Comparison of ENCODE assay signal across 26 mouse cellular contexts in the genomic region with DNA sequence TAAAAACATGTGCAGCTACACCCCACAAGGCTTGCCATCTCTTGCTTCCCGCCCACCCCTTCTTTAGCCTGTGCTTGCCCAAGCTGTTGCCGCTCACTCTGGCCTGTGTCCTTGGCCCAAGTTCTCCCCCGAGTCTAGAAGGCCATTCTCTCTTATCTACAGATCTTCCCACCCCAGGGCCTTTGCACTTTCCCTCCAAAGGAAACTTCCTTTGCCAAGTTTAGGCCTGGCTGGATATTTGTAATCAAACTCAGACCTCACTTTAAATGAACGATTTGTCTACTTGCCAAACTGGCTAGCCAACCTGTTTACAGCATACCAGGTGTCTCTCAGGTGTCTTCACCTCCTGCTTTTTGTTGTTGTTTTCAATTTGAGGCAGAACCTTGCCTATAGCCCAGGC. TPM values are rescaled to one million over a fixed set of nuclear protein-coding genes. Genes with fewer than 3 reads are reported as not detected.
A peak's percentile ranks its signal among the peaks of the same experiment; 100 is the strongest.
DNase-seq lines count a peak whose midpoint lies in the region; ATAC-seq and TF ChIP-seq lines count a peak whose summit lies in the region.
"Had no signal": no experiment of that assay in that cellular context is flagged by ENCODE, and none has a peak within 500 bp of the region (broad histone marks: within the 10 kb centered on the region; RNA-seq: fewer than 3 reads in every experiment).

No protein-coding gene starts in this region.

- TF ChIP-seq CTCF in ES-Bruce4 (IDR thresholded peaks at IDR 0.05; ENCODE audit: low read depth, low read length) = no peak
- no peak for TF ChIP-seq CTCF in liver, postnatal 0 days (IDR thresholded peaks at IDR 0.05; ENCODE audit: low read depth)
- no peak for TF ChIP-seq CTCF in intestine, postnatal 0 days (IDR thresholded peaks at IDR 0.05; ENCODE audit: low read depth)

- peaks cover 65% of the 10 kb centered on the region for H3K4me1 ChIP-seq in liver, embryonic 12.5 days
- H3K4me1 ChIP-seq in liver, embryonic 11.5 days (replicated peaks; ENCODE audit: control insufficient read depth, insufficient read depth, low read length) = peaks cover 31% of the 10 kb centered on the region
- H3K4me1 ChIP-seq in ES-Bruce4 (ENCODE audit: control insufficient read depth, insufficient read depth, low read length) = peaks cover 3% of the 10 kb centered on the region
- H3K4me1 ChIP-seq in liver, postnatal 0 days (ENCODE audit: insufficient read depth) = peaks cover 42% of the 10 kb centered on the region
- H3K4me1 ChIP-seq in intestine, postnatal 0 days (replicated peaks; ENCODE audit: control insufficient read depth, insufficient read depth, low read length) = peaks cover 16% of the 10 kb centered on the region; the same call in 1 of the 2 replicates
- H3K4me1 ChIP-seq: forebrain, embryonic 15.5 days had no signal

- no peak overlapping the region for H3K9ac ChIP-seq in liver, embryonic 12.5 days
- no peak overlapping the region for H3K9ac ChIP-seq in liver, embryonic 11.5 days (ENCODE audit: low read depth, low read length)
- peak overlapping the region; percentile 70 for H3K9ac ChIP-seq in ES-Bruce4 (ENCODE audit: low read depth, poor library complexity, severe bottlenecking)
- peak overlapping the region; percentile 59 for H3K9ac ChIP-seq in liver, postnatal 0 days (replicated peaks)
- no peak overlapping the region for H3K9ac ChIP-seq in intestine, postnatal 0 days (ENCODE audit: low read depth, low read length)
- H3K9ac ChIP-seq: embryonic facial prominence, embryonic 15.5 days; forebrain, embryonic 15.5 days; heart, embryonic 12.5 days; hindbrain, embryonic 14.5 days had no signal

- 57% methylated on average over 4 of the region's 4 CpGs for WGBS in liver, embryonic 12.5 days (ENCODE audit: insufficient replicate concordance)
- 80% methylated on average over 4 of the region's 4 CpGs for WGBS in liver, embryonic 11.5 days
- WGBS in liver, postnatal 0 days (ENCODE audit: insufficient replicate concordance) = 69% methylated on average over 4 of the region's 4 CpGs
- 73% methylated on average over 4 of the region's 4 CpGs for WGBS in intestine, postnatal 0 days

- no peaks in the 10 kb centered on the region; the same call in 1 of the 2 replicates for H3K27me3 ChIP-seq in liver, embryonic 12.5 days (replicated peaks)
- no peaks in the 10 kb centered on the region for H3K27me3 ChIP-seq in liver, embryonic 11.5 days (replicated peaks; ENCODE audit: control insufficient read depth, insufficient read depth, low read length)
- H3K27me3 ChIP-seq in ES-Bruce4 (ENCODE audit: control insufficient read depth, insufficient read depth, low read length, poor library complexity, severe bottlenecking) = no peaks in the 10 kb centered on the region
- no peaks in the 10 kb centered on the region for H3K27me3 ChIP-seq in liver, postnatal 0 days (ENCODE audit: insufficient read depth, low read length)
- H3K27me3 ChIP-seq in intestine, postnatal 0 days (replicated peaks; ENCODE audit: control insufficient read depth, insufficient read depth, low read length) = no peaks in the 10 kb centered on the region
- H3K27me3 ChIP-seq: CH12.LX; embryonic facial prominence, embryonic 15.5 days; forebrain, embryonic 15.5 days; heart, embryonic 12.5 days had no signal

- peak overlapping the region; percentile 70; the same call in 1 of the 2 replicates for H3K27ac ChIP-seq in liver, embryonic 12.5 days
- no peak overlapping the region for H3K27ac ChIP-seq in liver, embryonic 11.5 days (ENCODE audit: low read depth, low read length)
- peak overlapping the region; percentile 84 for H3K27ac ChIP-seq in ES-Bruce4 (ENCODE audit: insufficient read depth, low read length)
- peak overlapping the region; percentile 98 for H3K27ac ChIP-seq in liver, postnatal 0 days (ENCODE audit: low read depth)
- no peak overlapping the region; the same call in 1 of the 2 replicates for H3K27ac ChIP-seq in intestine, postnatal 0 days (ENCODE audit: low read depth, low read length)
- H3K27ac ChIP-seq: embryonic facial prominence, embryonic 15.5 days; forebrain, embryonic 15.5 days; heart, adult 2 months; hindbrain, embryonic 10.5 days; hindbrain, embryonic 14.5 days had no signal

- no peak for TF ChIP-seq POLR2A in ES-Bruce4 (IDR thresholded peaks at IDR 0.05; ENCODE audit: insufficient read depth, low read length)

- TF ChIP-seq EP300 in ES-Bruce4 (IDR thresholded peaks at IDR 0.05; ENCODE audit: insufficient read depth, low read depth, low read length) = no peak
- no peak for TF ChIP-seq EP300 in liver, postnatal 0 days (IDR thresholded peaks at IDR 0.05; ENCODE audit: low read depth)

- H3K4me3 ChIP-seq in liver, embryonic 12.5 days = no peak overlapping the region
- H3K4me3 ChIP-seq in liver, embryonic 11.5 days (ENCODE audit: low read depth, low read length) = no peak overlapping the region
- H3K4me3 ChIP-seq in ES-Bruce4 (ENCODE audit: low read depth, low read length) = peak overlapping the region; percentile 87
- H3K4me3 ChIP-seq in liver, postnatal 0 days (ENCODE audit: low read depth, low read length) = no peak overlapping the region
- no peak overlapping the region for H3K4me3 ChIP-seq in intestine, postnatal 0 days (ENCODE audit: low read depth, low read length)
- H3K4me3 ChIP-seq: embryonic facial prominence, embryonic 15.5 days; forebrain, embryonic 15.5 days; heart, adult 2 months; heart, embryonic 12.5 days; hindbrain, embryonic 10.5 days had no signal

- ATAC-seq in liver, embryonic 12.5 days = no peak
- ATAC-seq in liver, embryonic 11.5 days (replicated peaks; ENCODE audit: low FRiP score) = no peak
- ATAC-seq in liver, postnatal 0 days = no peak
- no peak for ATAC-seq in intestine, postnatal 0 days
- ATAC-seq: forebrain, embryonic 15.5 days had no signal

- no peaks in the 10 kb centered on the region for H3K9me3 ChIP-seq in liver, embryonic 12.5 days (replicated peaks)
- no peaks in the 10 kb centered on the region for H3K9me3 ChIP-seq in liver, embryonic 11.5 days (ENCODE audit: control insufficient read depth, low read length)
- H3K9me3 ChIP-seq in ES-Bruce4 (replicated peaks; ENCODE audit: control insufficient read depth, insufficient read depth, low read length, poor library complexity, severe bottlenecking) = no peaks in the 10 kb centered on the region
- H3K9me3 ChIP-seq in liver, postnatal 0 days (ENCODE audit: low read length) = no peaks in the 10 kb centered on the region
- H3K9me3 ChIP-seq in intestine, postnatal 0 days (ENCODE audit: control insufficient read depth) = no peaks in the 10 kb centered on the region
- H3K9me3 ChIP-seq: embryonic facial prominence, embryonic 15.5 days; forebrain, embryonic 15.5 days; heart, embryonic 12.5 days; hindbrain, embryonic 10.5 days had no signal

- no peak overlapping the region for H3K4me2 ChIP-seq in liver, embryonic 12.5 days
- H3K4me2 ChIP-seq in liver, embryonic 11.5 days = no peak overlapping the region
- H3K4me2 ChIP-seq in liver, postnatal 0 days (ENCODE audit: low read depth, low read length) = peak overlapping the region; percentile 66
- no peak overlapping the region for H3K4me2 ChIP-seq in intestine, postnatal 0 days (replicated peaks; ENCODE audit: low read depth)
- H3K4me2 ChIP-seq: embryonic facial prominence, embryonic 15.5 days; forebrain, embryonic 15.5 days; hindbrain, embryonic 14.5 days had no signal

- DNase-seq in liver, embryonic 11.5 days (ENCODE audit: low spot score) = no peak
- peak; percentile 93 for DNase-seq in fat pad, adult 2 months (ENCODE audit: extremely low read depth, low read depth, low spot score)
- DNase-seq in liver, postnatal 0 days = no peak
- DNase-seq in layer of hippocampus, adult 8-10 months (ENCODE audit: low spot score in 2 of 2) = no peak
- DNase-seq: adrenal gland, postnatal 25 days; cerebellum, adult 8-10 months; cerebellum, postnatal 14 days; embryo, embryonic 11 days; gastrocnemius, postnatal 14 days; heart, adult 2 months had no signal

- H3K36me3 ChIP-seq in liver, embryonic 12.5 days = peaks cover under 1% of the 10 kb centered on the region
- no peaks in the 10 kb centered on the region; the same call in 1 of the 2 replicates for H3K36me3 ChIP-seq in liver, embryonic 11.5 days (ENCODE audit: control insufficient read depth, insufficient read depth, low read length)
- no peaks in the 10 kb centered on the region for H3K36me3 ChIP-seq in ES-Bruce4 (ENCODE audit: control insufficient read depth, insufficient read depth, low read length, poor library complexity, severe bottlenecking)
- H3K36me3 ChIP-seq in liver, postnatal 0 days (replicated peaks; ENCODE audit: insufficient read depth, low read length) = no peaks in the 10 kb centered on the region; the same call in 1 of the 2 replicates
- no peaks in the 10 kb centered on the region for H3K36me3 ChIP-seq in intestine, postnatal 0 days (ENCODE audit: control insufficient read depth, insufficient read depth)
- H3K36me3 ChIP-seq: embryonic facial prominence, embryonic 15.5 days; forebrain, embryonic 15.5 days had no signal

RNA-seq across cellular contexts. Expression of gene Apoc1, which starts 1.6 kb away (rescaled TPM):
- 190 and 197 TPM in 2 replicates for polyA plus RNA-seq in liver, embryonic 12.5 days (2016; fragmentation: Nextera tagmentation; extraction: Ambion mirVana)
- polyA plus RNA-seq in liver, embryonic 11.5 days (2014; fragmentation: Nextera tagmentation; extraction: Ambion mirVana) = 173 and 199 TPM in 2 replicates
- 93.2 and 95.8 TPM in 2 replicates for polyA plus RNA-seq in ES-Bruce4 (2011; ENCODE audit: insufficient read depth, insufficient read length, low read depth, missing spikeins)
- 5,234 and 5,457 TPM in 2 replicates for polyA plus RNA-seq in liver, postnatal 0 days (2015; fragmentation: Nextera tagmentation; extraction: Ambion mirVana)
- total RNA-seq in layer of hippocampus, adult 8-10 months (2022) = 10 to 100 TPM in 1 of 4 experiments, 1 to 10 TPM in 3; 5.3 to 10.7 (median 6.0) TPM
- polyA plus RNA-seq in intestine, postnatal 0 days (2015; fragmentation: Nextera tagmentation; extraction: Ambion mirVana) = 34.7 and 50.0 TPM in 2 replicates
- total RNA-seq: CH12.LX, MEL had no signal

RNA-seq across cellular contexts. Expression of gene Apoe, which starts 8.1 kb away (rescaled TPM):
- polyA plus RNA-seq in liver, embryonic 12.5 days (2016; fragmentation: Nextera tagmentation; extraction: Ambion mirVana) = 1,254 and 1,289 TPM in 2 replicates
- 1,439 and 1,470 TPM in 2 replicates for polyA plus RNA-seq in liver, embryonic 11.5 days (2014; fragmentation: Nextera tagmentation; extraction: Ambion mirVana)
- polyA plus RNA-seq in ES-Bruce4 (2011; ENCODE audit: insufficient read depth, insufficient read length, low read depth, missing spikeins) = 1,030 and 1,048 TPM in 2 replicates
- polyA plus RNA-seq in liver, postnatal 0 days (2015; fragmentation: Nextera tagmentation; extraction: Ambion mirVana) = 20,006 and 20,209 TPM in 2 replicates
- 1,000 to 10,000 TPM; 1,861 to 4,366 (median 2,827) TPM for total RNA-seq in layer of hippocampus, adult 8-10 months (2022)
- polyA plus RNA-seq in intestine, postnatal 0 days (2015; fragmentation: Nextera tagmentation; extraction: Ambion mirVana) = 435 and 436 TPM in 2 replicates

RNA-seq across cellular contexts. Expression of gene Apoc4, which starts 9.6 kb away (rescaled TPM):
- 15.4 and 18.1 TPM in 2 replicates for polyA plus RNA-seq in liver, embryonic 12.5 days (2016; fragmentation: Nextera tagmentation; extraction: Ambion mirVana)
- 4.8 and 5.4 TPM in 2 replicates for polyA plus RNA-seq in liver, embryonic 11.5 days (2014; fragmentation: Nextera tagmentation; extraction: Ambion mirVana)
- polyA plus RNA-seq in ES-Bruce4 (2011; ENCODE audit: insufficient read depth, insufficient read length, low read depth, missing spikeins) = 1.1 TPM in 1 of 2 replicates, not detected in the other
- 2,808 and 2,914 TPM in 2 replicates for polyA plus RNA-seq in liver, postnatal 0 days (2015; fragmentation: Nextera tagmentation; extraction: Ambion mirVana)
- 1 to 10 TPM in 1 of 4 experiments, not detected in 3; 1.2 TPM for total RNA-seq in layer of hippocampus, adult 8-10 months (2022)
- 0.70 and 1.4 TPM in 2 replicates for polyA plus RNA-seq in intestine, postnatal 0 days (2015; fragmentation: Nextera tagmentation; extraction: Ambion mirVana)
- total RNA-seq: CH12.LX; common myeloid progenitor, adult 5-6 weeks; gastrocnemius, postnatal 14 days; heart, adult 2 months; heart, postnatal 25 days; MEL had no signal
- polyA plus RNA-seq: embryonic facial prominence, embryonic 11.5 days; forebrain, embryonic 11.5 days; forebrain, embryonic 15.5 days; heart, adult 2 months; hindbrain, embryonic 10.5 days; hindbrain, embryonic 14.5 days had no signal

RNA-seq across cellular contexts. Expression of gene Gm44805, which starts 9.6 kb away (rescaled TPM):
- 2.7 and 4.9 TPM in 2 replicates for polyA plus RNA-seq in liver, embryonic 12.5 days (2016; fragmentation: Nextera tagmentation; extraction: Ambion mirVana)
- not detected in 2 replicates for polyA plus RNA-seq in liver, embryonic 11.5 days (2014; fragmentation: Nextera tagmentation; extraction: Ambion mirVana)
- not detected in 2 replicates for polyA plus RNA-seq in ES-Bruce4 (2011; ENCODE audit: insufficient read depth, insufficient read length, low read depth, missing spikeins)
- polyA plus RNA-seq in liver, postnatal 0 days (2015; fragmentation: Nextera tagmentation; extraction: Ambion mirVana) = 187 and 234 TPM in 2 replicates
- not detected for total RNA-seq in layer of hippocampus, adult 8-10 months (2022)
- 5.6 and 13.5 TPM in 2 replicates for polyA plus RNA-seq in intestine, postnatal 0 days (2015; fragmentation: Nextera tagmentation; extraction: Ambion mirVana)
- total RNA-seq: CH12.LX; common myeloid progenitor, adult 5-6 weeks; gastrocnemius, postnatal 14 days; heart, adult 2 months; heart, postnatal 25 days; MEL had no signal
- polyA plus RNA-seq: embryonic facial prominence, embryonic 11.5 days; embryonic facial prominence, embryonic 15.5 days; erythroblast, embryonic 14.5 days; forebrain, embryonic 11.5 days; forebrain, embryonic 15.5 days; gonadal fat pad, adult 2 months; heart, adult 2 months; heart, embryonic 12.5 days; hindbrain, embryonic 10.5 days; hindbrain, embryonic 14.5 days had no signal

RNA-seq across cellular contexts. Expression of gene Apoc2, which starts 13.1 kb away (rescaled TPM):
- polyA plus RNA-seq in liver, embryonic 12.5 days (2016; fragmentation: Nextera tagmentation; extraction: Ambion mirVana) = 389 and 406 TPM in 2 replicates
- 235 and 244 TPM in 2 replicates for polyA plus RNA-seq in liver, embryonic 11.5 days (2014; fragmentation: Nextera tagmentation; extraction: Ambion mirVana)
- 1.2 TPM in 1 of 2 replicates, not detected in the other for polyA plus RNA-seq in ES-Bruce4 (2011; ENCODE audit: insufficient read depth, insufficient read length, low read depth, missing spikeins)
- polyA plus RNA-seq in liver, postnatal 0 days (2015; fragmentation: Nextera tagmentation; extraction: Ambion mirVana) = 2,864 and 3,070 TPM in 2 replicates
- under 1 TPM in 1 of 4 experiments, not detected in 3; 0.66 TPM for total RNA-seq in layer of hippocampus, adult 8-10 months (2022)
- polyA plus RNA-seq in intestine, postnatal 0 days (2015; fragmentation: Nextera tagmentation; extraction: Ambion mirVana) = 11,285 and 12,482 TPM in 2 replicates
- total RNA-seq: adrenal gland, postnatal 25 days; CH12.LX; common myeloid progenitor, adult 5-6 weeks; heart, postnatal 25 days; MEL had no signal
- polyA plus RNA-seq: forebrain, embryonic 11.5 days; forebrain, embryonic 15.5 days; heart, adult 2 months; hindbrain, embryonic 14.5 days had no signal

Comparison
In these comparisons a context has a peak if more than half of its experiments do, and no peak if none do; other contexts are left out.
1. H3K27ac ChIP-seq: peak in liver, embryonic 12.5 days (single experiment), ES-Bruce4 (single experiment) and liver, postnatal 0 days (single experiment); none in liver, embryonic 11.5 days (single experiment) and intestine, postnatal 0 days (single experiment).
2. H3K9ac ChIP-seq: peak in ES-Bruce4 (single experiment) and liver, postnatal 0 days (single experiment); none in liver, embryonic 12.5 days (single experiment), liver, embryonic 11.5 days (single experiment) and intestine, postnatal 0 days (single experiment).
3. RNA of gene Apoc1, which starts 1.6 kb away (polyA plus RNA-seq): 5,234 to 5,457 TPM in liver, postnatal 0 days; 173 to 199 TPM in liver, embryonic 11.5 days, 190 to 197 TPM in liver, embryonic 12.5 days, 93.2 to 95.8 TPM in ES-Bruce4 and 34.7 to 50.0 TPM in intestine, postnatal 0 days; every median in the first group is over 10 times any median in the second.
4. RNA of gene Apoe, which starts 8.1 kb away (polyA plus RNA-seq): 20,006 to 20,209 TPM in liver, postnatal 0 days; 1,439 to 1,470 TPM in liver, embryonic 11.5 days, 1,254 to 1,289 TPM in liver, embryonic 12.5 days, 1,030 to 1,048 TPM in ES-Bruce4 and 435 to 436 TPM in intestine, postnatal 0 days; every median in the first group is over 10 times any median in the second.
5. RNA of gene Apoc4, which starts 9.6 kb away (polyA plus RNA-seq): 2,808 to 2,914 TPM in liver, postnatal 0 days; 15.4 to 18.1 TPM in liver, embryonic 12.5 days, 4.8 to 5.4 TPM in liver, embryonic 11.5 days, 1.1 TPM in ES-Bruce4 and 0.70 to 1.4 TPM in intestine, postnatal 0 days; every median in the first group is over 100 times any median in the second.